Mouse (Mus musculus) spleen, postnatal 10 days (tissue): ENCODE measurements around the gene Cacna2d3.

Experiments
- DNase-seq, 2 experiments: peaks; one replicate each; pipeline ENCODE4 v3.0.0; 2021 to 2022; ENCODE audit warnings: low spot score in 2 of 2

The Cacna2d3 gene

GRCm38 (mm10) chr14:29159803-29160202 lies 561.9 kb downstream of the Cacna2d3 start:
- DNase-seq: no peak

DNA sequence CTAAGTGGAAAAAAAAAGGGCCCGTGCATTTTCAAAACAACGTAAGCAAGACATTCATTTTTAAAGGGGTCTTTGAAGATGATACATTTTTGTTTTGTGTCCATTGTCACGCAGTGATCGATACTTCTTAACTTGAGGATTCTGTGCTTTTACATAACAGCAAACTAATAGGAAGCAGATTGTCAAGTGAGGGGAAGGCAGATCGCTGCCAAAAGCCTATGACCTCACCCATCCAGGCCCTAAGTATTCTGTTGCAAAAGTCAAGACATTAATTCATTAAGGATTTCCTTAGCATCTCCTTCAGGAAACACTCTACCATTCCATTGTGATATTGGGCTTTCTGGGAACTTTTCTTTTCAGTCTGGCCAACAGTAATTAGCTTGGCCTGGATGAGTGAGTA lies 564.6 kb downstream of the Cacna2d3 start:
- DNase-seq: no peak

- no peak for DNase-seq
Observed at GRCm38 (mm10) chr14:29144184-29144583, 577.5 kb downstream of the Cacna2d3 start.

GRCm38 (mm10) chr14:29137614-29138013 lies 584.0 kb downstream of the Cacna2d3 start:
- no peak for DNase-seq

DNA sequence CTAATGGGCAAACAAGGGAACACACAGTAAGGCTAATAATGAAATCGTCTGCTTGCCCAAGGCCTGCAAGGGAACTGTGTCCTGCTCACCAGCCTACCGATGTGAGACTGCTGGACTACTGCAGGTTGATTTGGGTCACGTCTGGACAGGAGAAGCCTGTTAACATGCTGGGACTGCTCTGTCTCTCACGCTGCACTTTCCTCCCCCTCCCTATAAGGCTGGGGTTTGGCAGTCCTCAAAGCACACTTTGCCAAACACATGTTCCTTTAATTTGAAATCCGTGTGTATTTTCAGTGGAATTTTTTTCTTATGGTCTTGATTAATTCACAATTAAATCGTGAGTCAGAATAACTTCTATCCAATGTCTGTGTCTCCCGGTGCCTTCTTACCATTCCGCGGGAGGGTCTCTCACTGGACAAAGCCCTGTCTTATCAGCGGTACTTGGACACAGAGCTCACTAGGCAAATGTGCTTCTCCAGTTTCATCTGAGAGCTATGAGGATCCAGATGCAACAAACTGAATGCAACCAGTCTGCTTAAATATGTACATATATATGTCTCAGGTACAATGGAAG lies 584.6 kb downstream of the Cacna2d3 start:
- no peak for DNase-seq

DNA sequence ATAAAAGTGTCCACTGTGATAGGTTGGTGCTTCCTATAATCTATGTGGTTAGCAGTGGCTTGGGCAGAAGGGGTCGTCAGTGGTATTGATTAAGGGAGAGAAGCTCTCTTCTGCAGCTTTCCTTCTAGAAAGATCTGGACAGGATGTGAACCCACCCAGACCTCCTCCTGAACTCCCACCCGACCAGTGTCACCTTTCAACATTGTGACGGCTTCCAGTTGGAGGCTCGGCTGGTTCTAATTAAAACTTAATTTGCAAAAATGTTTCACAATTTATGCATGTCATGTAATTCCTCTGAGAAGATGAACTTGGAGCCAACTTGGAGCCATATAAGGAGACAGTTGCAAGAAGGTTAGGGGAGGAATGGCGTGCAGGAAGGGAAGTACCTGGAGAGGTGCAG lies 586.8 kb downstream of the Cacna2d3 start:
- DNase-seq: no peak

DNA sequence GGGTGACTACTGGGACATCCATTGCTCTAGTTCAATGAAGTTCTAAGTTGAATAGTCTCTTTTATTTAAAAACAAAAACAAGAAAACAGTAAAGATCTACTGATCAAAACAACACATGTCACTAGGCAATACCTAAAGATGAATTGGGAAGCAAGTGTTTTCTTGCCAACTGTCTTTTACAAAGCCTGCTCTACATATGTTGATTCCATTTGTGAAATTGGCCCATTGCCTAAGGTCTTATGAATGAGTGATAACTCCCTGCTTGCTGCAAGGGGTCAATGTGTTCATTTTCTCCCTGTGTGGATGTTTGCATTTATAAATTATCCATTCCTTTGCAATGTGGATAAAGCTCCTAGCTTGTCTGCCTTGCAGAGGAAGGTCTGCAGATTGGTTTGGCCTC lies 591.2 kb downstream of the Cacna2d3 start:
- DNase-seq: no peak

- no peak for DNase-seq
Observed at GRCm38 (mm10) chr14:29123886-29124285, 597.8 kb downstream of the Cacna2d3 start.

DNA sequence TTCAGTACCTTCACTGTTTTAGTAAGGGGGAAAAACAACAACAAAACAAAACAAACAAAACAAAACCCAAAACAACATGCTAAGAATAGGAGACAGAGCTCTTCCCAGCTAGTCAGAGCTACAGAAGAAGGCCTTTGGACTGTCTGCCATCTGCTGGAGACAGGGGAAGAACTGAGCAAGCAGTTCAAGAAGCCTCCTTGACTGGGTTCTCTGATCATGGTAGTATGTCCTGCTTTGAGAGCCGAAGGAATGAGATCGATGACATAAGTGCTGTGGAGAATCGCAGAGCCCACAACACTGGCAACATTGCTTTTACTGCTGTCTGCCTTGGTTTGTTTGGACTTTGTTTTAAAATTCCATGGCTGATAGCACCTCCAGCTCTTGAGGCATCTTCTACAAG lies 598.9 kb downstream of the Cacna2d3 start:
- DNase-seq: no peak

- DNase-seq: no peak
Observed at GRCm38 (mm10) chr14:29113852-29114450, 607.7 kb downstream of the Cacna2d3 start.

- no peak for DNase-seq
Observed at GRCm38 (mm10) chr14:29111666-29112065, 610.0 kb downstream of the Cacna2d3 start.

DNA sequence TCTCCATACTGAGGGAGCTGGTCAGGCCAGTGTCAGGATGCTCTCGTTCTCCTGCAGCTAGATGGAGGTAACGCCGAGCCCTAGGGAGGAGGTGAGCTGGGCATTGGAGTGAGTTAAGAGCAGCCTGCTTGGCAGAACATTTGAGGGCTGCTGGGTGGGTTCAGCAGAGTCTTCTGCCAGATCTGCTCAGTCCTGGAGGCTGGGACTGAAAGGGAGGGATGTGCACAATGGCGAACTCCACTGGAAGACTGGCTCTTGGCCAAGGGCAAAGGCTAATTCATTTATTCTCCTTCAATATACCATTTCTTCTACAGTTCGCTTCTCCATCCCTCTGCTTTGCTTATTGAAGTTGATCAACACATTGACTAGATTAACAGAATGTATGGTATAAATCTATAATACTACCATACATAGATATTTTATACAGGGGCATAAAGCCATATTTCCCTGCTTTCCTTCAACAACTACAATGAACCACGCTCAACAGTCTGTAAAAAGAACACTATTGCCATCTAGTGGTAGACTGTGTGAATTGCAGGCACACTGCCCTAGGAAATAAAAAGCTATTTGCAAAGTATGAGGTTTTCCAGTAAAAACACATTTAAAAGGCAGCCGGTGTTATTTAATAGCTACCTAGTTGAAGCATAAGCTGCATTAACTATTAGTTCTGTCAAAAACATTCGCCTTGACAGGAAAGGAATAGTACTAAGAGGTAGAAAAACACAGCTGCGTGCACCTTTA lies 611.1 kb downstream of the Cacna2d3 start:
- no peak for DNase-seq

GRCm38 (mm10) chr14:29107464-29107863 lies 614.2 kb downstream of the Cacna2d3 start:
- no peak for DNase-seq

DNA sequence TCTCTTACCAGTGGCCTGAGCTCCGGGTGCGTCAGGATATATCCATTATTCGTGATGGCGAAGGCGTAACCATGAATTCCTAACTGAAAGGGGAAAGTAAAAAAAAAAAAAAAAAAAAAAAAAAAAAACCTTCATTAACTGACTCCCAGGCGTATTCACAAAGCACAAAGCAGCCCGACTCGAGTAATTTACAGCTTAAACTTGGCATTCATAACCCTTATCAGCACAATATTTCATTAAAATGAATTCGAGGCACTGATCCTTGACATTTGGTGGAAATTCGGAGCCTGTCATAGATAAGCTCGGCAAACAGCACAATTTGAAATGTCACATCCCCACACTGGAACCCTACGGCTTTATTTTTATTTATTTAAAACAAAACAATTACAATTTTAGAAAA lies 623.9 kb downstream of the Cacna2d3 start:
- DNase-seq: no peak

DNA sequence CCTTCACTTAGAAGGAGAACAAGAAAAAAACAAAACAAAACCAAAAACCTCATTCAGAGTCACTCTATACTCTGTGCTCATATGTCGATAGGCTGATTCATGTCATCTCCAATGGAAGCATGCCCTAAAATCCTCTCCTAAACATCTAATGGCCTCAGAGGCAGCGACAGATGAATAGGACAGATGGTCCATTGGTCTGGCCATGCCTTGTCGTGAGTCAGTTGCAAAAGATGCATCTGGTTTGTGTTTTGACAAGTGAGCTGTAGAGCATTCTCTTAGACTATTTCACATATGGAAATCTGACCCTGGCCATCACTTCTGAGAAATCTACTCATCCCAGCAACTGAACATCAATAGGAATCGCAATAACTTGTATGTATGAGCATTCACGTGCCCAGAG lies 626.2 kb downstream of the Cacna2d3 start:
- no peak for DNase-seq

DNA sequence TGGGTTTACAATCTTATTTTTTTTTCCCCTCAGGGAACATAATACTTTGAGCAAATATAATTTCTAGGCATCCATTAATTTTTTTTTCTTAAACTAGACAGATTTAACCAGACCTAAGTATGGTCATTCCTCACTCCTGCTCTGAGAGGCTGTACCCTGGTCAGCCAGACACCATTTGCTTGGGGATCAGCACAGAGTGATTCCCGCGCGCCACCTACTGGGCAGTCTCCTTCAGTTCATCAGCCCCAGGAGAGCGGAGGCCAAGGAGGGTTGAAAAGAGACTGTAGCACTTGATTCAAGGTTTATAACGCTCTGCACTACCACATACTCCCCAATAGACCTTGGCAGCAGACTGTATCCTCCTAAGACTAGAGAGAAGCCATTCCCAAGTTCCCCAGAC lies 631.6 kb downstream of the Cacna2d3 start:
- peak in 1 of 2 experiments; percentile 56 for DNase-seq

DNA sequence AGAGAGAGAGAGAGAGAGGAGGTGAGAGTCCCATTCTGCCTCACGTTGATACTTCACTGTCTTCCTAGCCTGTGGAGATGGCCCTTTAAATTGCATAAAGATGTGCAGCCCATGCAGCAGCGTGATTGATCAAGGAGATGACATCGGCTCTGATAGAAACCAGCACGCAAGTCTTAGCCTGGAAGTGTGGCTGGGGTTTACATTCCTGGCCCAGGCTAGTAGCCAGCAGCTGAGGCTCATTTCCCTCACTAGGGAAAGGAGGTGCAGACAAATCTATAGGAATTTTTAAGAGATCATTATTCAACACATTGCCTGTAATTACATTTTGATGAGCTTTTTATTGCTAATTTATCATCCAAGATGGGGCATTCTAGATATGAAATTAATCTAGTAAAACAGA lies 635.1 kb downstream of the Cacna2d3 start:
- no peak for DNase-seq

- DNase-seq: no peak
Observed at GRCm38 (mm10) chr14:29085493-29086159, 636.0 kb downstream of the Cacna2d3 start.

DNA sequence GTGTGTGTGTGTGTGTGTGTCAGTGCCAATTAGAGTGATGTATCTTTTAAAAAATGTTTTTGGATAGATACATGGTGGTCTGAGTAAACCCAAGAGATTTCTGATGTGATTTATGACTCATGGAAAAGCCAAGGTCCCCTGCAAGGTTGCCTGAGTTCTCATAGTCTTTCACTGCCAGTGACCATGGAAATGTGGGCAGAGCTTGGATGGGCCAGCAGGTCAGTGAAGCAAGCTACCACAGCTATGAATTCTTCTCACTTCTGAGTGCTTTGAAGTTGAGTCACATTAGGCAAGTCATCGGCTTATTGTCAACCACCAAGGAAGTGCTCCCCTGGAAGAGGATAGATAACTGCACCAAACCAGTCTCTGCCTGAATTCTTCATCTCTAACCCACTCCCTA lies 639.5 kb downstream of the Cacna2d3 start:
- no peak for DNase-seq

- no peak for DNase-seq
Observed at GRCm38 (mm10) chr14:29080630-29081029, 641.0 kb downstream of the Cacna2d3 start.

GRCm38 (mm10) chr14:29080228-29080627 lies 641.4 kb downstream of the Cacna2d3 start:
- DNase-seq: no peak

GRCm38 (mm10) chr14:29077418-29077817 lies 644.2 kb downstream of the Cacna2d3 start:
- no peak for DNase-seq

- no peak for DNase-seq
Observed at GRCm38 (mm10) chr14:29073747-29074146, 647.9 kb downstream of the Cacna2d3 start.
